Mouse (Mus musculus) hindbrain, embryonic 11.5 days (tissue): ENCODE results near the gene Slain2. TPM values are rescaled to one million over a fixed set of nuclear protein-coding genes. Genes with fewer than 3 reads are reported as not detected.
"Not testable (repeated sequence)": the region's sequence is repeated elsewhere in the genome, so short reads cannot be mapped to it uniquely, and the experiment has no call there.

ENCODE experiments used
- ATAC-seq: fragments of 200-750 bp; cut with Nextera tagmentation; 2 replicates; pipeline ENCODE4 v1.8.0; 2017; ENCODE audit warnings: mild to moderate bottlenecking, moderate TSS enrichment, moderate library complexity; ENCODE audit not compliant: low FRiP score
- DNase-seq: peaks from one replicate; pipeline ENCODE4 v3.0.0-alpha.2; 2015; ENCODE audit warnings: low spot score
- H3K27ac ChIP-seq: fragments of 300-500 bp; sonication (generic); 2 replicates; pipeline ENCODE4 v1.5.1; 2014; ENCODE audit warnings: mild to moderate bottlenecking, low read depth, low read length
- H3K27me3 ChIP-seq: fragments of 300-500 bp; sonication (generic); 2 replicates; pipeline ENCODE4 v1.6.1; 2014; ENCODE audit warnings: mild to moderate bottlenecking, low read length, moderate library complexity, mixed read lengths; ENCODE audit not compliant: control insufficient read depth, insufficient read depth
- H3K36me3 ChIP-seq: fragments of 300-500 bp; sonication (generic); 2 replicates; pipeline ENCODE4 v1.6.1; 2014; ENCODE audit warnings: mild to moderate bottlenecking, low read length, moderate library complexity, mixed read lengths; ENCODE audit not compliant: control insufficient read depth, insufficient read depth
- H3K4me1 ChIP-seq: fragments of 300-500 bp; sonication (generic); replicated peaks from 2 replicates; pipeline ENCODE4 v1.6.1; 2014; ENCODE audit warnings: low read length, mixed read lengths; ENCODE audit not compliant: control insufficient read depth, insufficient read depth
- H3K4me2 ChIP-seq: fragments of 300-500 bp; sonication (generic); replicated peaks from 2 replicates; pipeline ENCODE4 v1.6.1; 2014; ENCODE audit warnings: mild to moderate bottlenecking, low read depth, low read length
- H3K4me3 ChIP-seq: fragments of 300-500 bp; sonication (generic); 2 replicates; pipeline ENCODE4 v1.5.1; 2014; ENCODE audit warnings: low read depth, low read length
- H3K9ac ChIP-seq: fragments of 300-500 bp; sonication (generic); 2 replicates; pipeline ENCODE4 v1.6.1; 2014; ENCODE audit warnings: low read depth, low read length
- H3K9me3 ChIP-seq: fragments of 300-500 bp; sonication (generic); 2 replicates; pipeline ENCODE4 v1.6.1; 2016; ENCODE audit warnings: low read length; ENCODE audit not compliant: control insufficient read depth
- WGBS: fragments of 180-500 bp; shearing (Covaris S2); extraction: QIAGEN DNeasy Blood & Tissue Kit; methylation state at CpG from one replicate; pipeline ENCODE4 v1.1.7; 2014; 5-methylcytosine and 5-hydroxymethylcytosine counted together
- polyA plus RNA-seq: library from polyadenylated mRNA; unstranded; fragments of >200 nt; fragmentation: Nextera tagmentation; extraction: Ambion mirVana; gene quantifications from 2 replicates; pipeline ENCODE4 v1.2.1, GENCODE M21; 2014

Slain2 gene
- polyA plus RNA-seq, 1 experiment from 2014 or later, result 26.7 TPM

DNA sequence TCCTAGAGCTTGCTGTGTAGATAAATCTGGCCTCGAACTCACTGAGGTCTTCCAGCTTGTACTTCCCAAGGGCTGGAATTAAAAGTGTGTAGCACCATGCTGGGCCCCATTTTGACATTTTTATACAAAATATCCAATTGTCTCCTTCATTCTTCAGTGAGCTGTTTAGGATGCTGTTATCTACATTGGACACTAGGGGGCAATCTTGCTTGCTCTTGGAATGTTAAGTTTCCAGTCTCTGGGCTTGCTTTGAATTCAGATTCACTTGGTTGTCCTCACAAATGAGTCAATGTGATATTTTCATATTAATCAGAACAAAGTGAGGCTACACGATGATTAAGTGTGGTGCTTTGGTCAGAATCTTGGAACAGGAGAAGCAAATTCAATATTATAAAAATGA lies 70.0 kb downstream of the Slain2 start:
- DNase-seq, result peak; percentile 79
- no peak for ATAC-seq

DNA sequence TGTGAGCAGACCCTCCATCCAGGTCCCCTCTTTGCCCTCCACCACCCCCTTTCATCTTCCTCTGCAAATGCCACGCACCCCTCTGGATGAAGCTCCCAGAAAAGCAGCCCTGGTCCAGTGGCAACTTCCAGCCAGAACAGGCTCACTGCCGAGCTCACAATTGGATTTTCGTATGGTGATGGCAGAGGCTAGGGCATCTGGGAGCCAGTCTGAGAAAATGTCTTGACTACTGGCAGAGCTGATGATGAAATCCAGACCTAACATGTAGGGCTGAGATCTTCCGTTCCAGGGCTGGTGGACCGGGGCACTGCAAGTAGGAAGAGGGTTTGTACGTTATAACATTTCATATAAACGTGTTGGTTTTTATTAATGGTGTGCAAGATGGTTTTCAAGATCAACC lies 73.7 kb downstream of the Slain2 start:
- Histone ChIP-seq H3K27ac (no peak overlapping the region), H3K4me3 (no peak overlapping the region), H3K4me1 (no peaks in the 10 kb centered on the region), H3K27me3 (no peaks in the 10 kb centered on the region), H3K9ac (no peak overlapping the region), H3K4me2 (no peak overlapping the region), H3K9me3 (no peaks in the 10 kb centered on the region), H3K36me3 (no peaks in the 10 kb centered on the region)
- ATAC-seq (no peak), DNase-seq (no peak)
- 88% methylated on average over 7 of the region's 7 CpGs for WGBS

More for the DNA sequence above, 70.0 kb downstream of the Slain2 start:
- no peaks in the 10 kb centered on the region for H3K36me3 ChIP-seq
- 8% methylated on average over 2 of the region's 2 CpGs for WGBS
- no peak overlapping the region for H3K4me3 ChIP-seq
- no peaks in the 10 kb centered on the region for H3K27me3 ChIP-seq
- H3K4me1 ChIP-seq, result no peaks in the 10 kb centered on the region
- no peak overlapping the region for H3K27ac ChIP-seq
- no peaks in the 10 kb centered on the region for H3K9me3 ChIP-seq
- H3K4me2 ChIP-seq, result no peak overlapping the region
- no peak overlapping the region for H3K9ac ChIP-seq

DNA sequence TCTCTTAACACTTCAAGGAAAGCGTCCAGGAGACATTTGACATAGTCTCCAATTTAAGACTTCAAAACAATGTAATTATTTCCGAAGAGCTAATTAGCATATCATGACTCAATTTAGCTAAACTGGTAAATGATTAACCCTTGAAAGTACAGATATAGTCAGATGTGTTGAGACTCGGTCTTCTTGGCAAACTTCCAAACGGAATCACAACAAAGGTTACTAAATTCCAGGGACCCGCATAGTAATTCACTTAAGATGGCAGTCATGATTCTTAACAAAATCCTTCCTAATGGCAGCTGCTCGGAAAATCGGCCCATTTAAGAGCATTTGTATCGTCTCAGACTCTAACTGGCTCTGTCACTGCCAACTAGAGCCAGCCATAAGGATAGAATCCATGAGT lies 75.7 kb downstream of the Slain2 start:
- ATAC-seq, result no peak
- Histone ChIP-seq H3K27me3 (no peaks in the 10 kb centered on the region), H3K27ac (no peak overlapping the region), H3K36me3 (no peaks in the 10 kb centered on the region), H3K9me3 (no peaks in the 10 kb centered on the region), H3K4me2 (no peak overlapping the region), H3K4me3 (no peak overlapping the region), H3K9ac (no peak overlapping the region), H3K4me1 (0 out of 2 replicates have a peak, but pooled peaks cover 2% of the 10 kb centered on the region)
- 87% methylated on average over 8 of the region's 8 CpGs for WGBS
- DNase-seq, result no peak

DNA sequence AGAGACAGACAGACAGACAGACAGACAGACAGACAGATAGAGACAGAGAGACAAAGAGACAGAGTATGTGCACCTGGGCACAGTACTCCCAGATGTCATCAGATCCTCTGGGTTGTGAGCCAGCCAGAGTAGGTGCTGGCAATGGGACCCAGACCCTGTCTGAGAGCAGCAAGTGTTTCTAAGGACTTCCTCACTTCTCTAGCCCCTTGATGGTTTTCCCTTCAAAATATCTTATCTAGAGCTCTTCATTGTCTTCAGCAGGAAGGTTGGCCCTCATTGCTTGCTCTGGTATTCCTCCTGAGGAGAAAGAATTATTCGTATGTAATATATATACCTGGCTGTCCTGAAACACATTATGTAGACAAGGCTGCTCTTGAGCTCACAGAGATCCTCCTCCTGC lies 78.4 kb downstream of the Slain2 start:
- WGBS, result 82% methylated on average over 1 of the region's 1 CpGs

DNA sequence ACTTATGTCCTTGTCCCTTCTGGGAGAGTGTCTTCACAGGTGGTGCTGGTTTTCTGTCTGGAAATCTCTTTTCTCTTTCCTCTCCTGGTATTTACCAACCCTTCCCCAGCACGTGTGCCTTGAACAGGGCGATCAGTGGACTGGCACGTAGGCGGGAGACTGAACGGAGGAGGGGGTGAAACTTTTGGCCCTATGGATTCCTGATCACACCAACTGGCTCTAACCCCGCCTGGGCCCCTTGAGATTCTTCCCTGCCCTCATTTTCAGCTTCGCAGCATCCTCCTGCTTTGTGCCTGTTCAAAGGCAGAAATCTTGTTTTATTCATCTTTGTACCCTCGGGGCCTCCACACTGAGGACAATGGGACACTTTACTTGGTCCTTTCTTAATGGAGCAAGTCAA lies 80.3 kb downstream of the Slain2 start:
- Histone ChIP-seq H3K9ac (no peak overlapping the region), H3K27ac (peak overlapping the region; percentile 2; the same call in 1 of the 2 replicates), H3K4me1 (peaks cover 6% of the 10 kb centered on the region; the same call in 1 of the 2 replicates), H3K4me3 (no peak overlapping the region), H3K9me3 (no peaks in the 10 kb centered on the region), H3K4me2 (no peak overlapping the region), H3K27me3 (no peaks in the 10 kb centered on the region), H3K36me3 (no peaks in the 10 kb centered on the region)
- ATAC-seq, result peak; percentile 43; the same call in 1 of the 2 replicates
- 31% methylated on average over 8 of the region's 8 CpGs for WGBS
- peak; percentile 37 for DNase-seq

More for the DNA sequence above, 78.4 kb downstream of the Slain2 start:
- no peaks in the 10 kb centered on the region for H3K27me3 ChIP-seq
- no peaks in the 10 kb centered on the region for H3K9me3 ChIP-seq
- H3K4me2 ChIP-seq, result no peak overlapping the region
- H3K27ac ChIP-seq, result no peak overlapping the region
- H3K36me3 ChIP-seq, result no peaks in the 10 kb centered on the region
- H3K9ac ChIP-seq, result no peak overlapping the region
- H3K4me1 ChIP-seq, result peaks cover 6% of the 10 kb centered on the region; the same call in 1 of the 2 replicates
- DNase-seq, result no peak
- no peak overlapping the region for H3K4me3 ChIP-seq
- no peak for ATAC-seq

DNA sequence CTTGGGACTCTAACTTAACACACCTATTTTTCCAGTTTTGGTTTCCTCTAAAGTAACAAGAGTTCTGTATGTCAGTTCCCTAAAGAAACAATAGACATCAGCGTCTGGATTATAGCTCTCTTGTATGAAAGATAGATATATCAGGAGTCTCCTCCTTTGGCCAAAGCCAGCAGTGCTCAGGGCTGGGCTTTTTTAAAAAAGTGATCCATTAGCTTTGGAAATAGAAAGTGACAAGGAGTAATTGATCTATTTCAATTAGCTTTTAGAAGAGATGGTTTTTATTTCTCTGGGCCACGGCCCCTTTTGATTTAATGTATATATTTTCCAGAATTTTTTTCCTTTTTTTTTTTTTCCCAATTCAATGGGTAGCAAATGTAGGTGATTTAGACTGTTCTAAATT lies 80.8 kb downstream of the Slain2 start:
- Histone ChIP-seq H3K9ac (no peak overlapping the region), H3K4me2 (no peak overlapping the region), H3K36me3 (no peaks in the 10 kb centered on the region), H3K4me3 (no peak overlapping the region), H3K4me1 (peaks cover 6% of the 10 kb centered on the region; the same call in 1 of the 2 replicates), H3K27ac (peak overlapping the region; percentile 2; the same call in 1 of the 2 replicates), H3K9me3 (no peaks in the 10 kb centered on the region), H3K27me3 (no peaks in the 10 kb centered on the region)
- 52% methylated on average over 2 of the region's 2 CpGs for WGBS
- no peak for ATAC-seq
- DNase-seq, result no peak

DNA sequence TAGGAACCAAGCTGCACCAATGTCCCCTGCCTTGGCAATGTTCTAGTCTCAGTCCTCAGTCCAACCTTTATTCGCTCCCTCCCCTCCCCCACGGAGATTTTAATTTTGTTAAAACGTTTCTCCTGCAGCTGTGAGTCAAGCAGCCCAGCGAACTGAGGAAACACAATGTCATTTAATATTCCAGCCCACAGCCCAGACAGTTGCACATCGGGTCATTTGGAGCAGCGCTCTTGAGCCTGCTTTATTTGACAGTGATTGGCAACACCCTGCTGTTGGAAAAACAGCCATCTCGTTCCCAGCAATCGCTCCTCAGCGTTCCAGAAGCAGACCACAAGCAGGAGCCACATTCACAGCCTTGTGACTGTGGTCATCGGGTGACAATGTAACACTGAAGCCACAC lies 81.3 kb downstream of the Slain2 start:
- WGBS, result 16% methylated on average over 10 of the region's 10 CpGs

DNA sequence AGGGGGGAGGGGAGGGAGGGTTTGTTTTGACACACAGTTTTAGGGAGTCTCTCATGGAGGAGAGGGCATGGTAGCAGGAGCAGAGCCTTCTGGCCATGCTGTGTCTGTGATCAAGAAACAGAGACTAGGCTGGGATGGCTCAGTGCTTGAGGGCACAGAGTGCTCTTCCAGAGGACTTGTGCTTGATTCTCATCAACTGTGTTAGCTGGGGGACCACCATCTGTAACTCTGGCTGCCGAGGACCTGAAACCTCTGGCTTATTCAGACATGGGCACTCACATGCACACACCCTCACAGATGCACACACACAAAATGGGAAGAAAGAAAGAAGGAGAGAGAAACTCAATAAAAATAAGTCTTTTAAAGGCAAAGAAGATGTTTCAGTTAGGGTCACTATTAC lies 84.4 kb downstream of the Slain2 start:
- DNase-seq, result not testable (repeated sequence)
- WGBS, result 86% methylated on average over 1 of the region's 1 CpGs

More for the DNA sequence above, 81.3 kb downstream of the Slain2 start:
- H3K36me3 ChIP-seq, result no peaks in the 10 kb centered on the region
- peak overlapping the region; percentile 49; the same call in 1 of the 2 replicates for H3K27ac ChIP-seq
- no peak overlapping the region for H3K4me3 ChIP-seq
- no peaks in the 10 kb centered on the region for H3K9me3 ChIP-seq
- no peaks in the 10 kb centered on the region for H3K27me3 ChIP-seq
- H3K9ac ChIP-seq, result 0 out of 2 replicates have a peak overlapping the region, but pooled peaks have one; percentile 21
- no peak overlapping the region for H3K4me2 ChIP-seq
- peaks cover 6% of the 10 kb centered on the region; the same call in 1 of the 2 replicates for H3K4me1 ChIP-seq
- peak; percentile 77 for ATAC-seq
- DNase-seq, result peak; percentile 48

DNA sequence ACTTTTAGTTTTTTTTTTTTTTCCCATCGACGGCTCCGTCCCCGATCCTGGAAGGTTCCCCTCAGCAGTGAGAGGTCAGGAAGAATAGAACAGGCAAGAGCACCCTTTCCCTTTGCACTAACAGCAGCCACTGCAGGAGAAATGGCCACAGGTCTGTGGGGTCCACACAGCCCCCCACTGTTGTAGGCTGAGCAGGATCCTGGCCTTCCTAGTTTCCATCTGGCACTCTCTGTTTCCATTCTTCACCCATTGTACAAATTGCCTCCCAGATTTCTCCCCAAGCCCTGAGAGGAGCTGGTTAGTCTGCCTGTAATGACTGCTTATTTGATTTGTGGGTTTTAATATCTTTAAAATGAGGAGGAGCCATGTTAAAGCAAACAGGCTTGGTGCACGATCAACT lies 89.9 kb downstream of the Slain2 start:
- DNase-seq (no peak), ATAC-seq (no peak)
- H3K9ac ChIP-seq, result no peak overlapping the region
- no peaks in the 10 kb centered on the region for H3K36me3 ChIP-seq
- no peaks in the 10 kb centered on the region for H3K9me3 ChIP-seq
- H3K4me2 ChIP-seq, result no peak overlapping the region
- peaks cover 15% of the 10 kb centered on the region for H3K27me3 ChIP-seq
- 89% methylated on average over 5 of the region's 5 CpGs for WGBS
- H3K4me1 ChIP-seq, result no peaks in the 10 kb centered on the region
- no peak overlapping the region for H3K4me3 ChIP-seq
- no peak overlapping the region for H3K27ac ChIP-seq

More for the DNA sequence above, 84.4 kb downstream of the Slain2 start:
- not testable (repeated sequence) for ATAC-seq, H3K36me3 ChIP-seq, H3K4me3 ChIP-seq, H3K27me3 ChIP-seq, H3K9ac ChIP-seq, H3K4me2 ChIP-seq, H3K4me1 ChIP-seq, H3K27ac ChIP-seq, H3K9me3 ChIP-seq
